Comparison of ENCODE assay signal across 26 mouse cellular contexts in genomic region chrX:168338212-168338611, GRCm38 (mm10).
"Had no signal": no experiment of that assay in that cellular context is flagged by ENCODE, and none has a peak within 500 bp of the region (broad histone marks: within the 10 kb centered on the region; RNA-seq: fewer than 3 reads in every experiment).

No protein-coding gene starts in this region.

- H3K4me2 ChIP-seq: limb, embryonic 13.5 days; liver, embryonic 12.5 days; liver, embryonic 15.5 days; lung, embryonic 15.5 days; midbrain, embryonic 13.5 days had no signal

- H3K9me3 ChIP-seq: limb, embryonic 10.5 days; limb, embryonic 13.5 days; liver, embryonic 12.5 days; liver, embryonic 15.5 days; lung, embryonic 15.5 days; midbrain, embryonic 10.5 days; midbrain, embryonic 13.5 days had no signal

- H3K36me3 ChIP-seq: limb, embryonic 10.5 days; limb, embryonic 13.5 days; liver, embryonic 12.5 days; liver, embryonic 15.5 days; lung, embryonic 15.5 days; midbrain, embryonic 10.5 days; midbrain, embryonic 13.5 days had no signal

- H3K27ac ChIP-seq: kidney, postnatal 0 days; layer of hippocampus, adult 2 months; limb, embryonic 10.5 days; limb, embryonic 13.5 days; liver, embryonic 12.5 days; liver, embryonic 15.5 days; lung, embryonic 15.5 days; midbrain, embryonic 10.5 days; midbrain, embryonic 13.5 days; stomach, postnatal 0 days had no signal

- H3K27me3 ChIP-seq: liver, embryonic 12.5 days; liver, embryonic 15.5 days; megakaryocyte, embryonic 14.5 days had no signal

- H3K4me1 ChIP-seq: limb, embryonic 10.5 days; limb, embryonic 13.5 days; liver, embryonic 12.5 days; liver, embryonic 15.5 days; lung, embryonic 15.5 days; megakaryocyte, embryonic 14.5 days; midbrain, embryonic 10.5 days; midbrain, embryonic 13.5 days had no signal

- DNase-seq: kidney, adult 2 months; kidney, postnatal 25 days; layer of hippocampus, adult 9-11 months; liver; lung, adult 18-20 months; lung, postnatal 14 days; lung, postnatal 4 days; right cerebral cortex, adult 18-20 months; right cerebral cortex, postnatal 14 days; right cerebral cortex, postnatal 4 days; thymus, adult 2 months; thymus, postnatal 14 days; thymus, postnatal 4 days had no signal

- ATAC-seq: liver, embryonic 12.5 days; midbrain, embryonic 13.5 days; midbrain, embryonic 16.5 days had no signal

- H3K4me3 ChIP-seq: layer of hippocampus, adult 2 months; limb, embryonic 10.5 days; limb, embryonic 13.5 days; liver, embryonic 12.5 days; liver, embryonic 15.5 days; lung, embryonic 15.5 days; megakaryocyte, embryonic 14.5 days; midbrain, embryonic 10.5 days; midbrain, embryonic 13.5 days; myocyte had no signal

- H3K9ac ChIP-seq: limb, embryonic 13.5 days; liver, embryonic 12.5 days; liver, embryonic 15.5 days; lung, embryonic 15.5 days; midbrain, embryonic 13.5 days had no signal
